Mouse (Mus musculus) macrophage (primary cell): ENCODE measurements around the gene Glt8d1. TPM values are rescaled to one million over a fixed set of nuclear protein-coding genes. Genes with fewer than 3 reads are reported as not detected.

ENCODE experiments used
- H3K27ac ChIP-seq: fragments of 350-480 bp; formaldehyde crosslinking; 2 replicates; pipeline ENCODE4 v1.9.0; 2021
- H3K36me3 ChIP-seq: fragments of 350-480 bp; formaldehyde crosslinking; 2 replicates; pipeline ENCODE4 v1.9.0; 2021; ENCODE audit errors: inconsistent target
- H3K4me3 ChIP-seq: fragments of 350-480 bp; formaldehyde crosslinking; 2 replicates; pipeline ENCODE4 v1.9.0; 2021; ENCODE audit errors: inconsistent target
- H3K79me2 ChIP-seq: fragments of 350-480 bp; formaldehyde crosslinking; 2 replicates; pipeline ENCODE4 v1.9.0; 2021; ENCODE audit errors: inconsistent target
- WGBS: methylation state at CpG from one replicate; pipeline ENCODE4 v1.1.7; 2026; ENCODE audit warnings: inconsistent platforms; ENCODE audit not compliant: missing documents; 5-methylcytosine and 5-hydroxymethylcytosine counted together
- polyA plus RNA-seq: library from polyadenylated mRNA; stranded (reverse); fragments of 250-400 nt; gene quantifications from 3 replicates; pipeline ENCODE4 v1.2.4, GENCODE M21; 2018; ENCODE audit warnings: inconsistent platforms

Gene Glt8d1
- polyA plus RNA-seq, 1 experiment from 2014 or later = 30.8 TPM

GRCm38 (mm10) chr14:31018860-31019291 lies 17.7 kb downstream of the Glt8d1 start, which contains the start of the genes Pbrm1 and Gnl3:
Pbrm1 (plus strand) TSS chr14:31019138.
Gnl3 (minus strand) TSS chr14:31019152.
- Histone ChIP-seq H3K36me3 (peaks cover 24% of the 10 kb centered on the region), H3K4me3 (peak within 1 kb of the TSS; percentile 89), H3K79me2 (peaks cover 76% of the 10 kb centered on the region), H3K27ac (peak within 1 kb of the TSS; percentile 81)
- under 1% methylated on average over 20 of the region's 53 CpGs for WGBS

- peaks cover 20% of the 10 kb centered on the region for H3K36me3 ChIP-seq
- H3K27ac ChIP-seq = peak overlapping the region; percentile 59
- H3K79me2 ChIP-seq = peaks cover 83% of the 10 kb centered on the region
- 3% methylated on average over 42 of the region's 56 CpGs for WGBS
- peak overlapping the region; percentile 62 for H3K4me3 ChIP-seq
These were observed 18.4 kb downstream of the Glt8d1 start for GRCm38 (mm10) chr14:31019331-31020205.

GRCm38 (mm10) chr14:31022579-31022978 lies 21.4 kb downstream of the Glt8d1 start:
- Histone ChIP-seq H3K79me2 (peaks cover 67% of the 10 kb centered on the region), H3K36me3 (peaks cover 30% of the 10 kb centered on the region), H3K4me3 (no peak overlapping the region), H3K27ac (no peak overlapping the region)
- 63% methylated on average over 1 of the region's 1 CpGs for WGBS

DNA sequence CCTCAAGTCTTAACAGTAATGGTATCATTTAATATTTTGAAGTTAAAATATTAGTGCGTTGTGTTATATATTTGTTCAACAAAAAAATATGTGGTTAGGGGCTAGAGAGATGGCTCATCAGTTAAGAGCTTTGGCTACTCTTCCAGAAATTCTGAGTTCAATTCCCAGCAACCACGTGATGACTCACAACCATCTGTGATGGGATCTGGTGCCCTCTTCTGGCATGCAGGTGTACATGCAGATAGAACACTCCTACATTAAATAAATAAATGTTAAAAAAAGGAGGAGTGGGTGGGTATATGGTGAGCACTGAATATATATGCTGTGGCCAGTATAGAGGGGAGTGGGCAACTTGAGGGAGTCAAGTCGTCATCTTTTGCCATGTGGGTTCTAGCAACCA lies 24.6 kb downstream of the Glt8d1 start:
- H3K27ac ChIP-seq = no peak overlapping the region
- H3K79me2 ChIP-seq = peaks cover 42% of the 10 kb centered on the region
- H3K4me3 ChIP-seq = no peak overlapping the region
- peaks cover 57% of the 10 kb centered on the region for H3K36me3 ChIP-seq
- WGBS = 77% methylated on average over 3 of the region's 3 CpGs

DNA sequence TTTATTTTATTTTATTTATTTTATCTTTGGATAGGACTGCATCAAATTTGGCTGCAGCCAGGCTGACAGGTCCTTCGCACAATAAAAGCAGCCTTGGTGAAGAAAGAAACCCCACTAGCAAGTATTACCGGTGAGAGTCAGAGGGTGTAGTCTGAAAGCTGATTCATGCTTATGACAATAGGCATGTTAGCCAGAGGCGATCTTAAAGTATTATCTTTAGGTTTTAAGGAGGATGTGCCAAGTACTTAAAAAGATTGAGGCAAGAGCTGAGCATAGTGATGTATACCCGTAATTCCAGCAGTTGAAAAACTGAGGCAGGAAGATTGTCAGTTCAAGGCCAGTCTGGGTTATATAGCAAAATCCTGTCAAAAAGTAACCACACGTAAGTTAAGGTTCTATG lies 44.1 kb downstream of the Glt8d1 start:
- H3K36me3 ChIP-seq = peaks cover 77% of the 10 kb centered on the region
- H3K27ac ChIP-seq = no peak overlapping the region
- 100% methylated on average over 4 of the region's 5 CpGs for WGBS
- no peak overlapping the region for H3K4me3 ChIP-seq
- H3K79me2 ChIP-seq = no peaks in the 10 kb centered on the region

DNA sequence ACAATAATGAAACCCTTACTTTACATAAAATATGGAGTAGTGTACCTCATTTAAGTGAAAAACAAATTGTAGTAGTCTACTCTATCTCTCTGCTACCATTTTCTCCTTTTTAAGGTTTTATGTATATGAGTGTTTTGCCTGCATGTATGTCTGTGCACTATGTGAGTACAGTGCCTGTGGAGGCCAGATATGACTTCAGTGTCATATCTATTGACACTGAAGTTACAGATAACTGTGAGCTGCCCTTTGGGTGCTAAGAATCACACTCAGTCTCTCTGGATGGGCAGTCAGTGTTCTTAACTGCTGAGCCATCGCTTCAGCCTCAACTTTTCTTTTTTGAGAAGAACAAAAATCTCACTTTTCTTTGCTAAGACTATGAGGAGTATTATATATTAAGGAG lies 44.6 kb downstream of the Glt8d1 start:
- H3K36me3 ChIP-seq = peaks cover 80% of the 10 kb centered on the region
- WGBS = 100% methylated on average over 1 of the region's 1 CpGs
- no peak overlapping the region for H3K27ac ChIP-seq
- no peaks in the 10 kb centered on the region for H3K79me2 ChIP-seq
- no peak overlapping the region for H3K4me3 ChIP-seq

Other genes starting within 250 kb of the Glt8d1 start
- gene Tmem110, start 175.8 kb upstream of the Glt8d1 start, polyA plus RNA-seq = 4.9 to 7.5 TPM (median 7.1 TPM) in 3 replicates
- gene Mustn1, start 122.2 kb upstream of the Glt8d1 start, polyA plus RNA-seq = 0.19 TPM in 1 of 3 replicates, not detected in the others
- gene Itih4, start 114.9 kb upstream of the Glt8d1 start, polyA plus RNA-seq = not detected in 3 replicates
- not detected in 3 replicates for gene Itih3, start 77.6 kb upstream of the Glt8d1 start, polyA plus RNA-seq
- gene Itih1, start 58.1 kb upstream of the Glt8d1 start, polyA plus RNA-seq = not detected in 3 replicates
- gene Nek4, start 50.0 kb upstream of the Glt8d1 start, polyA plus RNA-seq = 5.6 to 7.4 TPM (median 5.9 TPM) in 3 replicates
- gene Spcs1, start 272 bp downstream of the Glt8d1 start, polyA plus RNA-seq = 227 to 384 TPM (median 331 TPM) in 3 replicates
- gene Pbrm1, start 17.7 kb downstream of the Glt8d1 start, polyA plus RNA-seq = 19.0 to 25.4 TPM (median 21.5 TPM) in 3 replicates
- gene Gnl3, start 17.8 kb downstream of the Glt8d1 start, polyA plus RNA-seq = 29.0 to 64.4 TPM (median 63.1 TPM) in 3 replicates
- gene Smim4, start 127.6 kb downstream of the Glt8d1 start, polyA plus RNA-seq = 5.9 to 64.8 TPM (median 39.9 TPM) in 3 replicates
- 64.0 to 97.6 TPM (median 77.4 TPM) in 3 replicates for gene Nt5dc2, start 129.7 kb downstream of the Glt8d1 start, polyA plus RNA-seq
- 241 to 829 TPM (median 623 TPM) in 3 replicates for gene Stab1, start 167.2 kb downstream of the Glt8d1 start, polyA plus RNA-seq
- gene Tnnc1, start 206.9 kb downstream of the Glt8d1 start, polyA plus RNA-seq = 0.50 to 1.8 TPM (median 0.95 TPM) in 3 replicates
- gene Nisch, start 215.5 kb downstream of the Glt8d1 start, polyA plus RNA-seq = 163 to 251 TPM (median 201 TPM) in 3 replicates
- not detected in 3 replicates for gene Sema3g, start 216.5 kb downstream of the Glt8d1 start, polyA plus RNA-seq
- gene Phf7, start 249.9 kb downstream of the Glt8d1 start, polyA plus RNA-seq = 4.8 to 7.5 TPM (median 6.3 TPM) in 3 replicates